Mouse (Mus musculus): Measurements from ENCODE around the gene March9.
"Not testable (repeated sequence)": the region's sequence is repeated elsewhere in the genome, so short reads cannot be mapped to it uniquely, and the experiment has no call there.

March9 gene

DNA sequence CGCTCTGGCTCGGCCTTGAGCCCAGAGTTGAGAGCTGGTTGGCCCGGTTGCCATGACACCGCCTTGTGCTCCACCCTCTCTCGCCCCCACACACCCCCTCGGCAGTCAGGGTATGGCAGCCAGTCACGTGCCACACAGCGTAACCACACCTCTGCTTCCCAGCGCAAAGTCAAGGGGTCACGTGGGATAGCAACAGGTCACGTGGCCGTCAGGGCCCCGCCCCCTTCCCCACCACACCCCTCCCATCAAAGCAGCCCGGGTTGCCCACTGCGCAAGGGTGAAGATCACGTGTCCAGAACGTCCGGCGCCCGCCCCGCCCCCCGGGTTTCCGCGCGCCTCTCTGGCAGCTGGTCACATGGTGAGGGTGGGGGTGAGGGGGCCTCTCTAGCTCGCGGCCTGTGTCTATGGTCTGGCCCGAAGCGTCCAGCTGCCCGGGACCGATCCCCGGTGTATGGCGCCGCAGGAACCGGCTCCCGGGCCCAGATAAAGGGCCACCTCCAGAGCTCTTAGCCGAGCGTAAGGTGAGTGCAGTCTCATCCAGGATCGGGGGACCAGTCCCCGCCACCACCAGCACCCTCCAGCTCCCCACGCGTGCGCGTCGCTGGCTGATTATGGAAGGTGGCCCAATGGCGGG lies 3.4 kb upstream of the March9 start, which contains the start of gene Cdk4:
Gene Cdk4, plus strand, starts transcription at position 296 of the 634 bp plus-strand sequence.
- peak; percentile 97 to 99 for DNase-seq (ENCODE audit: low spot score in 2 of 2)

DNA sequence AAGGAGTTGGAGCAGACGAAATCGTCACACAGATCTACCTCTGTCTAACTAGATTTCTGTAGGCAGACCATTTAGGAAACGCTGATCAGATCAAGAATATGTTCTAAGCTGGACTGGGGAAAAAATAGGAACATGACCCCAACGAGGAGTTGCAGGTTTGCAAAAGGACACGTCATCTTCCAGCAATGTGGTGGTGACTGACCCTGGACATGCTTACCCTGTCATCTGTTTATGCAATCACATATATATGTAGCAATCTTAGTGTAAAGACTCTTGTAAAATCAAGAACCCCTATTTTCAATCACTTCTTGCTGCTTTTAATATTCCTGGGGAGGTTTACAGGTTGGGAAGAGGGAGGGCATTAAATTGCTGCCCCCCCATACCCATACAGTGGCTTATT lies 2.5 kb upstream of the March9 start:
- DNase-seq (ENCODE audit: low spot score in 2 of 2): no peak

DNA sequence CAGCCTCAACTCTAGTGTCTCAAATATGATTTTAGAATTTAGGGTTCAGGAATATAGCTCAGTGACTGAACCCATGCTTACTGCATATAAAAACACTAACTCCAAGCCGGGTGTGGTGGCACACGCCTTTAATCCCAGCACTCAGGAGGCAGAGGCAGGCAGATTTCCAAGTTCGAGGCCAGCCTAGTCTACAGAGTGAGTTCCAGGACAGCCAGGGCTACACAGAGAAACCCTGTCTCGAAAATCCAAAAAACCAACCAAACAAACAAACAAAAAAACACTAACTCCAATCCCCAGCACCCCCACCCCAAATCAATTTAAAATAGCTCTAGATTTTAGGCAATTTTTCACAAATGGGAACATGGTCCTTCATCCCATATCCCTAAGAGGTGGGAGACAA lies 2.1 kb upstream of the March9 start:
- not testable (repeated sequence) for DNase-seq (ENCODE audit: low spot score in 2 of 2)

DNA sequence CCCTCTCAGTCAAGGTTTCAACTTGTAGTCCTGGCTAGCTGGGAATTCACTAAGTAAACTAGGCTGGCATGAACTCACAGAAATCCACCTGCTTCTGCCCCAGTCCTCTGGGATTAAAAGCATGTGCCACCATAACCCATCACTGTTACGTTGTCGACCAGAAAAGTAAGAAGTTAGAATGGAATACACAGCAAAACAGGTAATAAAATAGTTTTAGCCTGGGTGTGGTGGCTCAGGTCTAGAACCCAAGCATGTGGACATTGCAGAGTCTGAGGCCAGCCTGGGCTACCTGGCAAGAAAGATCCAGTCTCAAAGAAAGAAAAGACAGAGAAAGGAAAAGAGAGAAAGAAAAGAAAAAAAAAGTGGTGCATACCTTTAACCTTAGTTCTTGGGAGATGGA lies 1.5 kb upstream of the March9 start:
- DNase-seq (ENCODE audit: low spot score in 2 of 2): no peak

DNA sequence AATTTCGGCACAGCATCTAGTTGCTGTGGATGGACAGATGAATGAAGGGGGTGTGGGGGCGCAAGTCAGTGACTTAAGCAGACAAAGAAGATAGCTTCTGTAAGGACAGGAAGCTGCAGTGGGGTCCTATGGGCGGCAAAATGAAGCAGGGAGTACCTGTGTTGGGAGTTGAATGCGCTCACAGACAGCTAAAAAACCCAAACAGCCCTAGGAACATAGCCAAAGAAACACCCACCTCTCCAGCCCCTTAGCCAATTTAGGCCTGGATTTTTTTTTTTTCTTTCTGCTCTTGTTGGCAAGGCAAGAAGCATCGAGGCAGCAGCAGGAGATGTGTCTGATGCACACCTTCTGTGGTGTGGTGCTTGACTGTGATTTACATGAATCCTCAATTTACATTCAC lies 1.1 kb upstream of the March9 start:
- no peak for DNase-seq (ENCODE audit: low spot score in 2 of 2)

DNA sequence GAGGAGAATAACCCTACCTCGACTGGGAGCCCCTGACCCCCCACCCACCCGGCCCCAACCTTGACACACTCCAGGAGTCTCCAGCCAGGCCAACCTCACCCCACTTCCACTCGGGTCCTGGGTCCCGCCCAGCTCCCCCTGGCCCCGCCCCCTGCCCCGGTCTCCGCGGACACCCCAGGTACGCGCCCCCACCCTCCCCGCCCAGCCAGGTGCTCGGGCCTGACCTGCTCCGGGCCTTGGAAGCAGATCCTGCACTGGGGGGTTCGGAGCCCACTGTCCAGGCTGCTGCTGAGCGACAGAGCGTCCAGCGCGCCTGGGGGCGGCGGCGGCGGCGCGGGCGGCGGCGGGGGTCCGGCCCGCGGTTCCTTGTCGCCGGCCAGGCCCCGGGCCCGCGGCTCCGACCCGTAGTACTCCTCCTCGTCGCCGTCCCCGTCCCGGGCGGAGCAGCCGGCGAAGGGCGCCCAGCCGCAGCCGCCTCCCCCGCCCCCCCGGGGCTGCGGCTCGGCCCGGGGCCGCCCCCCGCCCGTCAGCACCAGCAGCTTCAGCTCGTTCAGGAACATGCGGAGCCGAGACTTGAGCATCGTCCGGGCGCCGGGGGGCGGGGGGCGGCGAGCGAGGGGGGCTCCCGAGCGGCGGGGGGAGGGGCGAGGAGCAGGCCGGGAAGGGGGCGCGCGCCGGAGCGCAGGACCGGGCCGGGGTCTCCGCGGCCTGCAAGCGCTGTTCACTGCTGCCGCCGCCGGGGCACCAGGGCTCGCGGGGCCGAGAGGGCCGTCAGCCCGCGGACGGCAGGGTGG lies 613 bp downstream of the March9 start:
- DNase-seq (ENCODE audit: low spot score in 2 of 2): no peak

DNA sequence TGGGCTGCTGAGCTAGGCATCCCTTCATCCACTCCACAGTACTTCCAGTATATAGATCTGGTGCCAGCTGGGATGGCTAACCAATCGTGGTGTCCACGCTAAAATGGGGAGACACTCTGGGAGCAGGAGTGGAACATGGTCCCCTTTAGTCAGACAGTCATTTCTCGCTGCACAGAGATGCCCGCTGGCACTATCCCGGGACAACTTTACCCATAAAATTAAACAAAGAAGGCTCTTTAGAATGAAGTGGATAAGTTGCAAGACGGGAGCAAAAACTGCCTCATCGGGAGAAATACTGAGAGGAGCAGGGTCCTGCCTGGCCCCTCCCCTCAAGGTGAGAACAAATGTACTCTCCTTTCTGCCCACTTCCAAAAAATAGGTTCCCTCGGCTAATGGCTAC lies 1.3 kb downstream of the March9 start:
- DNase-seq (ENCODE audit: low spot score in 2 of 2): no peak

DNA sequence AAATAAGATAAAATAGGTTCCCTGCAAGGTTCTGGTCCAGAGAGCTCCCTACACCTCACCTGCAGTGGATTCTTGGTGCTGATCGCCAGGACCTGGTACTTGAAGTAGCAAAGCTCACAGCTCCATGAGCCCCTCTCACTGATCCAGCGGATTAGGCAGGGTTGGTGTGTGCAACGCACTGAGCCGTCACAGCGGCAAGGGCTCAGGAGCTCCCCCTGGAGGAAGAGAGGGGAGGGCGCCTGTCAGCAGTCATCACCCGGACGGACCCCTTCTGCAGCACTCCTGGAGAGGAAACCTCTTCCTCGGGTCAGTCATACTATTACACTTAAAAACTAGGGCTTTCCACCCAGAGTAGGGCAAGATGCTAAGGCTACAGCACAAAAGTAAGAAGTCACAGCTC lies 1.8 kb downstream of the March9 start:
- DNase-seq (ENCODE audit: low spot score in 2 of 2): peak; percentile 71 to 82

DNA sequence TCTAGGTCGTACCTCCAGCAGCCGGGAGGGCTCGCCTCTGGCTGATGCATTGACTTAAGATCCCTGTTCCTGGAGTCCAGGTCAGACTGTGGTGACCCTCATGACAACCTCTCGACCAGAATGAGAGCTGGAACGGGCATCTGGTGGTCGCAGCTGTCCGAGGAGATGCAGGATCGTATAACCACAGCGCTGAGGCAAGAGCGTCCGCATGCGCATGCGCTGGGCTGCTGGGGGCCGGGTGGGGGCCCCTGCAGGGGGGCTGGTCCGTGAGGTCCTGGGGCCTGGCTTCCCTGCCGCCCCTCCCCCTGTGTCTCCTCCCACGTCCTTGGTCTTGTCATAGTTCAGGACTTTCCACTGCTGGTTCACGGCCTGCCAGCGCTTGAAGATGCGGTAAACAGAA lies 3.5 kb downstream of the March9 start:
- DNase-seq (ENCODE audit: low spot score in 2 of 2): no peak

DNA sequence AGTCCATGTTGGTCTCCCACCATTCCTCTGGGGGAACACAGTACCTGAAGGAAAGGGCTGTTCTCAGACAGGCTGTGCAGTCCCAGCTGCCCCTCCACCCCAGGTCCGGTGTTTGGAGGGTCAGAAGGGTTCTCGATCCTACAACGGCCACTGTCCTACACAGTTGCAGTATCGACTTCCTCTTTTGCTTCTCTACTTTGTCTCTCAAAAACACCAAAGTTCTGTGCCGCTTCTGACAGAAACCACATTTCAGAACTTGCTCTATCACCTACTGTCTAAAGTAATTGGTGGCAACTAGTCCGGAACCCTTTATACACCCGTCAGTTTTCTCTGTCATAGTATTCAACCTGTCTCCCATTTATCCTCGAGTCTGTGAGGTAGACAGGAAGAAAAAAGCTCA lies 4.6 kb downstream of the March9 start:
- DNase-seq (ENCODE audit: low spot score in 2 of 2): no peak

DNA sequence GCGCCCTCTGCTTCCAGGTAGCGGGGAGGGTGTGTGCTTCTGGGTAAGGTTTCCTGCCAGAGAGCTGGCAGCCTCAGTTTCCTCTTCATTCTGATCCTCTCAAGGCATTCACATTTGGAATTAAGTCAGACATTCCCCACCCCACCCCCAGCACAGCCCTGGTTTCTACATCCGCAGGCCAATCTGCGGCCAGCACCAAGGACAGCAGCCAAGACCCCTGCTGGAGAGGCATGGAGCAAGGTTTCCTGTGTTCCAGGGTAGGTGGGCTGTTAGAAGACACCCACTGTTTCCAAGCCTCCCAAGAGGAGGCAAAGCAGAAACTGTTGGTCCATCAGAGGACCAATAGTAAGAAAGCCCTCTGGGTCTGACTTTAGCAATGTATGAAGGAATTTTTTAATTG lies 5.3 kb downstream of the March9 start:
- no peak for DNase-seq (ENCODE audit: low spot score in 2 of 2)

DNA sequence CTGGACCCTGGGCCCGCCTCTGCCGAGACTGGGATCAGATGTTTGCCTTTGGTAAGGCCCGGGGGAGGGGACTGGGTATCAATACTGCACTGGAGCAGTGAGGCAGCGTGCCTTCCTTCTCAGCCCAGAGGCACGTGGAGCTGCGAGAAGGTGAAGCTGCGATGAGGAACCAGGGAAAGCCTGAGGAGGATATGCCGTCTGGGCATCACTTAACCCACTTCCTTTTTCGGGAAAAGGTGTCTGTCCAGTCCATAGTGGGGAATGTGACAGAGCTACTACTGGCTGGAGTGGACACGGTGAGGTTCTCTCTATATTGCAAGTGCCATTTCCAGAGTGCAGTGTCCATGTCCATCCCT lies 9.9 kb downstream of the March9 start:
- DNase-seq (ENCODE audit: low spot score in 2 of 2): no peak

DNA sequence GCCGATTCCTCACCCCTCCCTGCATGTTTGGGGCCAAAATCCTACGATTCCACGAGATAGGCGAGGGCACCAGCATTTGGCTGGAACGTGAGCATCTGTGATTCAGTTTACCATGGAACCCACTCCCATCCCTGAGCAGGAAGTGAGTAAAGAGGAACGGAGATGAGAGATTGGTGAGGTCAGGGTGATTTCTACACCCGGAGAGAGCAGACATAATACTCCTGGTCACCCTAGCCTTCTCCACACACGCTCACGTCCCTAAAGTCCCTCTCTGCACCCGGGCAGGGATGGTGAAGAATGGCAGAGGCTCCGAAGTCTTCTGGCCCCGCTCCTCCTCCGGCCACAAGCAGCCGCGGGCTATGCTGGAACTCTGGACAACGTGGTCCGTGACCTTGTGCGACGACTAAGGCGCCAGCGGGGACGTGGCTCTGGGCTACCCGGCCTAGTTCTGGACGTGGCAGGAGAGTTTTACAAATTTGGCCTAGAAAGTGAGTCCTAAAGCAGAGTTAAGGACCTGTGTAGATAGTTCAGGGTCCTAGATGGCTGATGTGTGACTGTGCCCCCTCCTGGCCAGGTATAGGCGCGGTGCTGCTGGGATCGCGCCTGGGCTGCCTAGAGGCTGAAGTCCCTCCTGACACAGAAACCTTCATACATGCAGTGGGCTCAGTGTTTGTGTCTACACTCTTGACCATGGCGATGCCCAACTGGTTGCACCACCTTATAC lies 10.4 kb downstream of the March9 start:
- no peak for DNase-seq (ENCODE audit: low spot score in 2 of 2)

DNA sequence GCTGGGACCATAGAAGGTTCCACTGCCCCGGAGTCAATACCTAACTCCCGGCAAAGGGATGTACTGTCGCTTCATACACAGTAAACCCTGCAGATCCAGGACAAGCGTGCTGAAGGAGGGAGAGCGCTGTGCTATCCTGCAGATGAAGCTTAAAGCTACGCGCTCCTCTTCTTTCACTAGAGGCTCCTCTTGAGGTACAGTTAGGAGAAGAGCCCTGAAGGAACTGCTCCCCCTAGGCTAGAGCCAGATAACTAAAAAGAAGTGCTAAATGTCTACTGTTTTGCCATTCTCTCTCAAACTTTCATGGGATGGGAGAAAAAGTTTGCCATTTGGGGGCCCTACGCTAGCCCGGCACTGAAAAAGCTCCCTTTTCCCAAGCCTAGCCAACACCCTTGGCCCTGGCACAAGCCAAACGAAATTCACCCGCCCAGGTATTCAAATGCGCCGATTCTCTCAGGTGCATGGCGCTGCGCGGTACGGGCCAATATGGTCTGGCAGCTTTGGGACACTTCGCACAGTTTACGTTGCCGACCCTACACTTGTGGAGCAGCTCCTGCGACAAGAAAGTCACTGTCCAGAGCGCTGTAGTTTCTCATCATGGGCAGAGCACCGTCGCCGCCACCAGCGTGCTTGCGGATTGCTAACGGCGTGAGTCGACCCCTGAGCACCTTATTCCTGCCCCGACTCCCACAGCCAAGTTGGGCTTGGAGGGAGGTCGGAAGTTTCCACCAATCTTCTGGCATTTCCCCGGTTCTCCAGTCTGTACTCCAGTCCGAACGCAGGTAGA lies 11.2 kb downstream of the March9 start:
- DNase-seq (ENCODE audit: low spot score in 2 of 2): no peak

DNA sequence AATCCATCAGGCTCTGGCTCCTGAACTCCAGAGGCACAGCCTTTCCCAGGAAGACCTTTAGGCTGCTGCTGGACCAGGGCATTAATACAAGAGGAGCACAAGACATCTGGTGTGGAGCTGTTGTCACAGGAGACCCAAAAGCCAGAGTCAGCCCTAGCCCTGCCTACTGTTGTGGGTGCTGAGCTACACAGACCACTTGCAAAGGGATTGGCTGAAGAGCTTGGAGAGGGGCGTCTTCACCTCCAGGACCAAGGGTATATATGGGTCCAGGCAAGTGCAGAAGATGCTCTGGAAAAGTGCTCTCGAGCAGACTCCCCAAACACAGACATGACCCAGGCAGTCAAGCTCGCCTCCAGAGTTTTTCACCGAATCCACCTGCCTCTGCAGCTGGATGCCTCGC lies 12.0 kb downstream of the March9 start, which contains the start of gene Cyp27b1:
Gene Cyp27b1, plus strand, starts transcription at position 297 of the 400 bp plus-strand sequence.
- no peak for DNase-seq (ENCODE audit: low spot score in 2 of 2)

DNA sequence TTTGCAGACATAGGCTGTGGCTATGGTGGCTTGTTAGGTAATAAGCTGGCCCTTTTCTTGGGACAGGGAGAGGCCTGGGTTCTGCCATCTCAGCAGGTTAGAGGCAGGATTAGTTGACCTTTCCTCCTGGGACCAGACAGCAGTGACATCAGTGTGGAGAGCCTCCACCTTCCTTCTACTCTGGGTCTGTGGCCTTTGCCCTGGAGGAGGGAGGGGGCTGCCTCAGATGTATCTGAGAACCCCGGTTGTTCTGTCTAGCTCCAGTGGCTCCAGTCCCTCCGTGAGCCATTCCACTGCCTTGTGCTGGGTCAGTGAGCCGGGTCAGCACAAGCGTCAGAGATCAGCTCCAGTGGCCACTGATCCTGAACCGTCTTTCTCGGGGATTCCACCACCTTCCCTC lies 16.8 kb downstream of the March9 start:
- no peak for DNase-seq (ENCODE audit: low spot score in 2 of 2)

DNA sequence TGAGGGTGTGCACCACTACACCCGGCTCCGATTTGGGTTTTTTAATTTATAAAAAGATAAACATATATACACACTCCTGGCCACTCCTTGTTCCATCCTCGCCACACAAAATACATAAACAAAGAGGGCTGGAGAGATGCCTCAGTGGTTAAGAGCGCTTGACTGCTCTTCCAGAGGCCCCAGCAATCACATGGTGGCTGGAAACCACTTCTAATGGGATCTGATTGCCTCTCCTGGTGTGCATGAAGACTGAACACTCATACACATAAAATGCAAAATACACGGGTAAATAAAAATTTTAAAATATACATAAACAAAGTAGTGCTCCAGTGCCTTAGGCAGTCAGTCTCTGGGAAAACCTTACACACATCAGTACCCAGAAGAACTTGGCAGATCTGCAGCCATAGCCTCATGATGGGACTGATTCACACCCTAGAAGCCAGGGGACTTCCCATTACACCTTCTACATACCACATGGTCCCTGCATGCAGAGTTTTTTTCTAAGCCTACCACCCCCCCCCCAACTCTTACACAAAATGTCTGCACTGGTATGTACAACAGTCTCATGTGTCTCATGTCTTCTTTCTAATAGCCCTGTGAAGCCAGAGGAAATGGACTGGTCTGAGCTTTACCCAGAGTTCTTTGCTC lies 17.4 kb downstream of the March9 start:
- DNase-seq (ENCODE audit: low spot score in 2 of 2): no peak

DNA sequence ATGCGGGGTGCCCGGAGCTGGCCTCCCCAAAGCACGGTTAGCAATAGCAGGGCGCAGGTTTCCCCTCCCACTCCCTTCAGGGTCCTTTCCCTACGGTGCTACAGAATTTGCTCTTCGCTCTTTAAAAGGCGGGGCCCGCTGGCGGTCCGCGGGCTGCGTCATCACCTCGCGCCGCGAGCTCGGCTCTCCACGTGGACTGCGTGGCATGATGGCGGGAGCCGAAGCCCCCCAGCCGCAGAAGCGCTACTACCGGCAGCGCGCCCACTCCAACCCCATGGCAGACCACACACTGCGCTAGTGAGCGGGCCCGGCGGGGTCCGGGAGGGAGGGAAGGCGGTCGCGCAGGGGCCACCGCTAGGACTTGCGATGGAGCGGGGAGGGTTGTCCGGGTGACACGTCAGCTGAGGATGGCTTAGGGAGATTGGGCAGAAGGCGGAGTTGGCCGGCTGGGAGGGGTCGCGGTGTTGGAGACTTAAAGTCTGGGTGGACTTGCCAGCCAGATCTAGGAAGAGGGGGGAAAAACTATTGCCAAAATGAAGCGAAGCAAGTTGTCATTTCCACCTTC lies 18.1 kb downstream of the March9 start:
- DNase-seq (ENCODE audit: low spot score in 2 of 2): peak; percentile 68 to 82

DNA sequence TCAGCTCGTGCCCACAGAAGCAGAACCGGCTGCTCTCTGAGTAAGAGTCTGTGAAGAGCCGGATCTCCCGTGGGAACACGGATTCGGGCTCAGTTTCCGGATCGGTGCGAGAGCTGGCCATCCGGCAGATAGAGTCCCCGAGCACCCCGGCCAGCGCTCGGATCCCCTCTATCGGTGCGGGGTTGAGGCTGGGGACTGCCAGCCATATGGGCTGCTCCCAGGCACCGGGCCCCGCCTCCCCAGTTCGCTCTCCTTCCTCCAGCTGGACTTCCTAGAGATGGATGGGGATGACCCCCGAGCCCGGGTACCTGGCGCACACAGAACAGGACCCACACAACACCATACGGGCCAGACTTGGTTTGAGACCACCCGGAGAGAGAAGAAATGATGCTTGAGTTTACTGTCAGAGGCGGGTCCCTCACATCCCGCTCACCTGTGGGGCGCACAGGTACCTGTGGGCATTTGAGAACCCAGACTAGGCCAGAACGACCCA lies 18.7 kb downstream of the March9 start, which contains the start of the genes Mettl1 and Eef1akmt3:
Gene Mettl1, plus strand, starts transcription at position 141 of the 493 bp plus-strand sequence.
Gene Eef1akmt3, minus strand, starts transcription at position 240 of the 493 bp plus-strand sequence.
- DNase-seq (ENCODE audit: low spot score in 2 of 2): no peak

DNA sequence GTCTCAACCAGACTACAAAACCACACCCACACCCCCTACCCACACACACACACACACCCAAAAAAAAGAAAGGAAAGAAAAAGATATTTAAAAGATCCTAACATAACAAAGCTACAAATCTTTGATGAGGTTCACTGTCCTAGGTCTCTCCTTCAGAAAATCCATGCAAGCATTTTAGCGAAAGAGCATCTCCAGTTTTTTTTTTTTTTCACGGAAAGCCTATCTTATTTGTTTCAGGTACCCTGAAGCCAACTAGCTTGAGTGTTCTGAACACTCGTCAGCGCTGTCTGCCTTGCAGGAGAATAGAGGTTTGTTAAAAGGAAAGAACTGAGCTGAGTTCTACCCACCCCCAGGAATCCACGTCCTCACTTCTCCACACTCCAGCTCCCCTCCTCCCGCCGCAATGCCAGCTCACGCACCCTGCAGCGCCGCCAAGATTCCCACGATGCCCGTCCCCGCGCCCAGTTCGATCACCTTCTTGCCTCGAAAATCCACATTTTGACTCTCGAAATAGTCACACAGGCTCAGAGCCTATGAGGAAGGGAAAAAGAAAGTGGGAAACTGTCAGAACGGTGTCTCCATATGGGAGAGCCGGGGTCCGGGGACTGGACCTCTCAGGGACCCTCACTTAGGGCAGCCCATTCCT lies 19.3 kb downstream of the March9 start:
- DNase-seq (ENCODE audit: low spot score in 2 of 2): no peak

Measured in natural killer cell, adult 2 months (primary cell).